Mouse (Mus musculus) lung, postnatal 14 days (tissue): ENCODE measurements around the gene Trmt10a.

Experiments
- DNase-seq: peaks from one replicate; pipeline ENCODE4 v3.0.0; 2021

Gene Trmt10a

DNA sequence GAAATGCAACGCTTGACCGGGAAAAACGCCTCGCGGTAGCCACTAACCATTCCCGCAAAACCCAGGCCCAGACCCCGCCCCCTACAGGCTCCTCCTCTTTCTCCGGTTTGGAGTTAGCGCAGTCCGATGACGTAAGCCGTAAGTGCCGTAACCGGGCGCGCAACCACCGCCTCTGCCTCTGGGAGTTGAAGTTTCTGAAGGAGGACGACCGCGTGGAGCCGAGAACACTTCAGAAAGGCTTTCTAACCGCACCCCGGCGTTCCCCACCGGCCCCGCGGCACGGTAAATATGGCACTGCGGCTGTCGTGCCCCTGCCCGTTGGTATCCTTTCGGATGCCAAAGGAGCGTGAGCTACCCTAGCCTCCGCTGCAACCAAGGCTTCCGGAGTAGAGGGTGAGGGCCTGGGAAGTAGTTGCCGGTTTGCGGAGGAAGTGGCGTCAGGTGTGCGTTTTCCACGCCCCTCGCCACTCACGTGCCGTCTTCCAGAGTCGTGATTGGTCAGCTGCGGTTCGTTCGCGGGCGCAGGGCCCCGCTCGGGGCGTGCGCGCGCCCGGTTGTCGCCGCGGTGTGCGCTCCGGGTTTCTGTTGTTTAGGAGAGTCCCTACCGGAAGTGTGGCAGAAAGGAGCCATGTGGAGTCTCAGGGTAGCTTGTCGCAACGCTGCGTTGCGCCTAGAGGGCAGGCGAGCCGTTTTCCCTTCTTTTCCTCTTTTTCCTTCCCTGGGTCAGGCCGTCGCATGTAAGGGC is at the start of gene Trmt10a:
Gene Trmt10a, plus strand, starts transcription at position 134 of the 745 bp plus-strand sequence.
- DNase-seq = peak; percentile 99

DNA sequence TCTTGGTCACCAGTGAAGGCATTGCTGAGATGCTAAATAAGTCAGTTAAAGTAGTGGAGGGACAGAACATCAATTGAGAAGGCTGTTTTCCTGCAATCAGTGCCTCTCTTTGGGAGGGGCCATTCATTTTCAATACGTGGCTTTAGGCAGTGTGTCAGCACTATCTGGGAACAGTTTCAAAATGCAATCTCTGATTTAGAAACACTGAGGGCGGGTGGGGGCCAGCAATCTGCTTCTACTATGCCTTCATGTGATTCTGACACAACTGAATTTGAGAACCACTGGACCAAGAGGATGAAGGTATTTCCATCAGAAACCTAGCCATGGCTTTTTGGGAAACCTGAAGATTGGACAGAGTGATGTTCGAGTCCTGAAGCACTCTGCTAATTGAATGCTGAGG is 47.9 kb upstream of the Trmt10a start:
- DNase-seq = no peak

DNA sequence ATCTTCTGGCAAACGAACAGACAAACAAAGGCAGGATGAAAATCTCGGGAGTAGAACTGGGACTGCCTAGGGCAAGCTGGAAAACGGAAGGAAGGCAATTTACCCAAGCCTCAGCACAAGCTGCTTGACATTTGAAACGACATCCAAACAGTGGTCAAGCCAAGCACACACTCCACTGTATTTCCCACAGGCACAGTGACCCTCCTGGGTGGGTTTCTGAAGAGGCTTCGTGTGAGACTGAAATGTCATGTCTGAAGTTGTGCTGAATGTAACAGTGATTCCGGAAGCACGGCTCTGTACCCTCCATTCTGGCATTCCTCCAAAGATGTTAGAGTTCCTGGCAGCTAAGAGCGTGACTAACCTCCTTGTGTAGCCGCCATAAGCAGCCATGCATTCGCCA is 47.5 kb upstream of the Trmt10a start:
- no peak for DNase-seq

DNA sequence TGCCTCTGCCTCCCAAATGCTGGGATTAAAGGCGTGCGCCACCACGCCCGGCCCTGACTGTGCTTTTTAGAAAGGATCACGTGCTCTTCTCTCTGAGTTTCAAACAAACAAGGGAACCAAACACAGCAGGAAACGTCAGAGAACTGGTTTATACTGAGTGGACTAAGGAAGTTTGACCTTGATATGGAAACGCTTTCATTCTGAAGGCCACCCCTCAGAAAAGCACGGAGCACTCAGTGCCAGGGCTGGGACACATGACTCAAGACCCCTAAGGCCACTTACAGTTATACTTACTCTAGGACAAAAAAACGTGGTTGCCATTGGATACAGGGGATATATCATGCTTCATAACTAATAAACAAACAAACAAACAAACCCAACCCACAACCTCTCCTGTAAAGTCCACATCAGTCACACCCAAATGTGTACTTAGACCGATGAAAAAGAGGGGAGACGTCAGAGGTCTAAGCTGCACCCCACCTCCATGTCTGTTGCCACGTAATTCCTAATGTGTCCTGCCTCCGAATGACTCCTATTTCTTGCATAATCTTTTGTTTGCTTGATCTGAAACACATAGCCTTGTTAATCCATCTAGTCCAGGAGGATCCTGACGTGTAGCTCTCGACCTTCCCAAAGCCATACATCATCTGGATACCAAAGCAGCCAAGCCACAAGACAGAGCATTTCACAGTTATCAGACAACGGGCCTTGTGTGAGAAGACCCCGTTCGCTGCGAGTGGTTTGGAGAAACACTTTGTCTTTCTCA is 46.8 kb upstream of the Trmt10a start:
- DNase-seq = no peak

DNA sequence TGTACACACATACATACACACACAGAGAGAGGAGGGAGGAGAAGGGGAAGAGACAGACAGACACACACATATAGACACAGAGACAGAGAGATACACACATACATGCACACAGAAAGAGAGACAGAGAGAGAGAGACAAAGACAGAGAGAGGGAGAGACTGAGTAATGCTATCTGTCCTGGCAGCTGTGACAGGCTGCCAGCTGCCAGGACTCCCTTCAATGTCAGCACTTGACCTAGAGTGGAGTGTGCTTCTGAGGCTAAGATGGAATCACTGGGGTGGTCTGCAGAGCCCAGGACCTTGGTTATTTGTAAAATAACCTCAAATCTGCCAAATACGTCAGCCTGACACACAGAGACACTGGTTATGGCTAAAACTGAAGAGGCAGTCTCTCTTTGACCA is 45.5 kb upstream of the Trmt10a start:
- no peak for DNase-seq

DNA sequence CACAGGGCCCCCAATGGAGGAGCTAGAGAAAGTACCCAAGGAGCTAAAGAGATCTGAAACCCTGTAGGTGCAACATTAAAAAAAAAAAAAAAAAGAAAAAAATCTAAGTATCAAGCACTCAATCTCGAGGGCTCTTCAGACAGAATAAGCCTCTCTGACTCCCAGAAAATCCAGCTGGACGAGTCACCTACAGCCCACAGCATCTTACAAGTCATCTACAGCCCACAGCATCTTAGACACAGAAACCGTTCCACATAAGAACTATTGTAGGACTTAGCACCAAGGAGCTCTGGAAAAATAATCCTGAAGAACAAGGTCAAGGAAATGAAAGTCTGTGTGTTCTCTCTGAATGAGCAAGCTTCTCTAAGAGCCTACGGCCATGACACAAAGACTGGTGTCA is 41.3 kb upstream of the Trmt10a start:
- no peak for DNase-seq

DNA sequence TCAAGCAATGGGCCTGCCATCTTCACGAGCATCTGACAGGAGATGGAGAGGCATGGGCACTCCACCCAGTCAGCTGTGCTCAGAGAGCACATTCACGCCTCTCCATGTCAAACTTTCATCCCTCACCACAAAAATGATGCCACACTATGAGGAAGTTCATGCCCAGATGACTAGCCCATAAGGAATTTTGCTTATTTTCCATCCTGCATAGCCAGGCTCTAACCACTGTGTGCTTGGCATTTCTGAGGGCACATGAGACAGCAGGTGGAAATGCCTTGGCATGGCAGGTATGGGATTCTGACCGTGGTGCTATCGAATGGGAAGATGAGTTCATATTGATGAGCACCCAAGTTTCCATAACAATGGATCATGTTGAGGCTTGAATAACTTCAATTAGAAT is 39.6 kb upstream of the Trmt10a start:
- no peak for DNase-seq

DNA sequence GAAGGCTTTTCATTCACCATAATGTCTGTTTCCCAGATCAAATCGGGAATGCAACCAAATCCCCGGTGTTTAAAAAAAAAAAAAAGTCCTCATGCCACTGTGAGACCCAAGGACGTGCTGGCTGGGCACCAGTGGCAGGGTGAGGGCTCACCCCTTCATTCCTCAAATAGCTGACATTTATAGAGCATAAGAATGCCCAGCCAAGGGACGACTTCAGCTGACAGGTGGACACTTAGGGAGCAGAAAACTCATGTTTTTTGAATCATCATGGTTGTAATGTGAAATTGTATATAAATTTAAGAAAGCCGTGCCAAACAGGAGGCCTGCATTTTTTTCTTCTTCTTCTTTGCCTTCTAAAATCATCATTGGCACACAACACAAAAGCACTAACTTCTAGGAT is 38.2 kb upstream of the Trmt10a start:
- DNase-seq = no peak

DNA sequence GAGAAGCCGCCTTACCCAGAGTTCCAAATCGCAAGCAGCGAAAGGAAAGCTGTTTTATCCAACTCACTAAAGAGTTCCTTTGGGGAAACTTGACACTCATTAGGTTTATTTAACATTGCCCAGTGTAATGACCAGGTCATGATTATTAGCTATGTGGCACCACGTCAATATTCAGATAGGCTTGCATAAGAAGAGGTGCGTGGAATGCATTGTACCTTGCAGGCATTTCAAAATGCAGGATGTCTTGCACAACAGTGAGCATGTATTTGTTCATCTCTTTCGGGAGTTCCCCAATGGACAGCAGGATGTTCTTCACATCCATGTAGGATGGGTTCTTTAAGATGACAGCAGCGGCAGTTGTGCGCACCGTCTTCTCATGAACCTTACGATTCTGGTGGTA is 36.4 kb upstream of the Trmt10a start:
- no peak for DNase-seq

DNA sequence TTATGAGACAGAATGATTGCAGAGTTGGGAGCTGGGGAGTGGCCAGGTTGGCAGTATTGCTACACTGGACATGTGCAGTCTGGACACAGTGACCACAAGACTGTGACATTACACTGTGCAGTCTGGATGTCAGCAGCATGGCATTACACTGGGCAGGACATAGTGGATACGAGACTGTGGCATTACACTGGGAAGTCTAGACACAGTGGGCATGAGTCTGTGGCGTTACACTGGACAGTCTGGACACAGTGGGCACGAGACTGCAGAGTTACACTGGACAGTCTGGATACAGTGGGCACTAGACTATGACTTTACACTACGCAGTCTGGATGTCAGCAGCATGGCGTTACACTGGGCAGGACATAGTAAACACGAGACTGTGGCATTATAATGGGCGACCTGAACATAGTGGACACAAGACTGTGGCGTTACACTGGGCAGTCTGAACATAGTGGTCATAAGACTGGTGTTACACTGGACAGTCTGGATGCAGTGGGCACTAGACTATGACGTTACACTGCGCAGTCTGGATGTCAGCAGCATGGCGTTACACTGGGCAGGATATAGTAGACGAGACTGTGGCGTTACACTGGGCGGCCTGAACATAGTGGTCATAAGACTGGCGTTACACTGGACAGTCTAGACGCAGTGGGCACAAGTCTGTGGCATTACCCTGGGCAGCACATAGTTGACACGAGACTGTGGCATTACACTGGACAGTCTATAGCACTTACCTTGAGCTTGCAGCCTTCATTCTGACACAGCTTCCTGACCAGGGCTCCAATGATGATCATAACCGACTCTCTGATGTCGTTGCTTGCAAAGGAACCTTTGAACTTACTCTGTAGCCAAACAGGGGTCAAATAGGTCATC is 32.1 kb upstream of the Trmt10a start:
- no peak for DNase-seq

DNA sequence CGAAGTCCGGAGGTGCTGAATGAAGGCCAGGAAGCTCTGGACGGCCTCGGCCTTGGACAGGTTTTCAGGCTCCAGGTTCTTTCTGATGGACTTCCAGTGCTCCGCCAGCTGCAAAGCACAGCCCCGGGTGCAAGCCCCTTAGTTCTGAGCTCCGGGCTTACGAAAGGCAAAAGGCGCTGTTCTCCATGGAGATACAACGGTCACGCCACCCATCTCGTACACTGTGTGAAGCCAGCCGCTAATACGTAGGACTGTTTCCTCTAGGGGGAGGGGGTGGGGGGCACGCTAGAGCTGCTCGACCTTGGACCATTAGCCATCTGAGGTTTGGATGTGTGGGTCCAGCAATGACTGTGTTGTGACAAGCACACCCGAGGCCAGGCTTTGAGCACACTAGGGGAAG is 29.1 kb upstream of the Trmt10a start:
- no peak for DNase-seq

DNA sequence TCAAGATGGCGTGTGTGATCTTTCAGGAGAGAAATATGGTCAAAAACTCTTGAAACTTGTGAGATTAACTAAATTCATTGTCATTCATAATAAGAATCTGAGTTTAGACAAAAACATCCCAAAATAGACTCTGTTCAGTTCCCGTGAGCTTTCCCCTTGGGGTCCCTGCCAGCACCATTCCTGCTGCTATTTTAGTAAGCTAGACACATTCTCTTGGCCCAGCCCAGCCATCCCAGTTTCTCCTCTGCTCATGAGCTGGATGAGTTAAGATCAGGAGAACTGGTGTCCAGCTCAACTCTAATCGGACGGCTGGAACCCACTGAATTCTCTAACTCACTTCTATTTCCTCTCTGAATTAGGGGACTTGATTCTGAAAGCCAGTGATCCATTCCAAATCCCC is 26.4 kb upstream of the Trmt10a start:
- DNase-seq = no peak

DNA sequence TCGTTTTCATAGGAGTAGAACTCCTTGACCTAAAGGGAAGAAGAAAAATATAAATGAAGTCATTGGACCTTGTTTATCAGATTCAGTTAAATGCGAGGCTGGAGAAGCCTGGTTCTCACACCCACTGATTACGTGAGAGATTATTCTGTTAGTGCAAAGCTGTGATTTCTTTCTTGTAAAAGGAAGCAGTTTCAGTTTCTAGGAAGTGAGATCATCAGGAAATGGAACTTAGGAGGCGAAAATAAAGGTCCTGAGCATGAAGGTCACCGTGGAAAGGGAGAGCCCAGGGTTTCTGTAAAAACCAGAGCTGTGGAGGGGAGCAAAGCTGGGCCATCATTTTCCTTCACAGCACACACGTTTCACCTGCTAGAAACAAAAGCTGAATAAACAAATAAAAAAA is 24.9 kb upstream of the Trmt10a start:
- no peak for DNase-seq

DNA sequence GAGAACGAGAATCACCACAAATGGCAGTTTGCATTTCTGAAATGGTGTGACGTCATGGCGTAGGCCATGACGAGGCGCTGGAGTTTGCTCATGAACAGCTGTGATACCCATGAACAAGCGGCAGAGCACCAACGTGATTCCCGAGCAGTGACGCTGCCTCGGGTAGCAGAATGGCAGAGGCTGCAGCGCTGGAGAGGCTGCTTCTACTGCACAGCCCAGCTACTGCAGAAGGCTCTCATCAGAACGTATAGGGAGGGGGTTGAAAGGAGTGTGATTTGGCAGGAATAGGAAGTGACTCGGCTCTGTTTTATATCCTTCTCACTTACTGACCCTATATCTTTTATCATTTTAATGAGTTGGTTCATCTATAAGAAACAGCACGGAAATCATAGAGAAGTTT is 24.4 kb upstream of the Trmt10a start:
- no peak for DNase-seq

DNA sequence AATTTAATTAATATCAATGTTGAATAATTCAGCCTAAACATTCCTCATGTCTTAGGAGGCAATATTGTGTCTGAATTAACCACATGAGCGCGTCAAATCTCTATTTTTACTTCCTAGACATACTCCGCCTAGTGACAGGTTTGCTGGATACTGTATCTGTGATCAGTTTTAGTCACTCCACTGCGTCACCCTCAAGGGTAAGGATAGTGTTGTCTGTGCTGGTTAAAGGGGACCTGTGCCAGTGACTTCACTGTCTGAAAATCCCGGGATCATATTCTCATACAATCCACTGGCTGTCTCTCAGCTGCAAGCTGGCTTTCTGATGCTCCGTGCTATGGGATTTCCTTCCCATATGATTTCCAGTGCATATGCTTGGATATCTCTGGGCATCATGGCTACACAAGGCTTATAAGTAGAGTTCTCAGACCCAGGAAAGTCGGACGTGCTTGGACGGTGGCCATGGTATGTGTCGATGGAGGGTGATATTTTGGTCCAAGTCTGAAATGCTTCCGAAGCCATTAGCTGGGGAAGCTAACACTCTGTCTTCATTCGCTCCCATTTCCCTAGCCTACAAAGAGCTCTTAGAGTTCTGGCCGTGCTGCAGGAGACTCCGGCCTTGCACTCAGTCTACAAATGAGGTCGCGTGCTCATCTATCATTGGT is 23.7 kb upstream of the Trmt10a start:
- no peak for DNase-seq

DNA sequence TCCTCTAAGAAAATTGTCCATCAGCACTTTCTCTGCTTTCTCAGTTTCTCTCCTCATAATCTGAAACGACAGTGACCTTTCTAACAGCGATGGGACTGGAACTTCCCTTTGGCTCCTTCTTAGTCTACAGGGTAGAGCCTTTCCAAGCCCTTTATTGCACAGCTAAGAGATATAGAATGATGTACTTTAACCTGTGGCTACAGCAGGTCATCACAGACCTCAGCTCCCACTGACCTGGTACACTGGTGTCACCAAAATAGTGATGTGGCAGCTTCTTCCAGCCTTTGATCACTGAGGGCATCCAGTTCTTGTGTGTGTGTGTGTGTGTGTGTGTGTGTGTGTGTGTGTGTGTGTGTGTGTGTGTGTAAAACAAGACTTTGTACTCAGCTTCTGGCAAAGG is 21.8 kb upstream of the Trmt10a start:
- no peak for DNase-seq

DNA sequence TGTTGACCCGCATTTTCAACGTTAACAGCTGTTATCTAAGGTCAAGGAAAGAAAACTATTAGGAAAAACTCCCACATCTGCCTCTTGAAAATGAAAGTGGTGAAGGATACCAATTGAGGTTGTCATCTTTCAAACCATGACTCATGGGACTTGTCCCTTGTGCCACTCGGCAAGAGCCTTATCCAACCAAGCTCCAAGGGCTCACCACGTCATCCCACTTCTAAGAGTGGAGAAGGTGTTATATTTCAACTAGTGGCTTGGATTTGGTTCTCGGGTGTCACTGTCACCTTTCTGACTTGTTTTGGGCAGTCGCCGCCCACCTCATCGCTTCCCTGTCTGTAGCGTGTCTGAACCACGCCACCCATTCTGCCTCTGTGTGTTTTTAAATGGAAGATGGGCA is 19.4 kb upstream of the Trmt10a start:
- DNase-seq = no peak

DNA sequence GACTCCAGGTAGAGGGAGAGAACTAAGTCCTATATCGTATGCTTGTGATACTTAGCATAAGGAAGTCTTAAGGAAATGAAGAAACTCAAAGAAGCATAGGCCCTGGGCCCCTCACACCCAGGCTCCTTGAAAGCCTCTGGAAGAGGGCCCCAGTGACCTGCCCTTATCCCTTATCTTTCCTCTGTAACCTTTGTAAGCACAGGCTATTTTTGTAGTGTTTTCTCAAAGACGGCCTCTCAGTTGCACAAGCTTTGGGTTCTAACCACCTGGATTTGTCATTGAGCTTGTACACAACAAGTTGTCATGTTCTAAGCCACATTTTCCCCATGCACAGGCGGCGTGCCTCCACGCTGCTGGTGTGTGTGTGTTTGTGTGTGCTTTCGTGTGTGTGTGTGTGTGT is 14.1 kb upstream of the Trmt10a start:
- no peak for DNase-seq

DNA sequence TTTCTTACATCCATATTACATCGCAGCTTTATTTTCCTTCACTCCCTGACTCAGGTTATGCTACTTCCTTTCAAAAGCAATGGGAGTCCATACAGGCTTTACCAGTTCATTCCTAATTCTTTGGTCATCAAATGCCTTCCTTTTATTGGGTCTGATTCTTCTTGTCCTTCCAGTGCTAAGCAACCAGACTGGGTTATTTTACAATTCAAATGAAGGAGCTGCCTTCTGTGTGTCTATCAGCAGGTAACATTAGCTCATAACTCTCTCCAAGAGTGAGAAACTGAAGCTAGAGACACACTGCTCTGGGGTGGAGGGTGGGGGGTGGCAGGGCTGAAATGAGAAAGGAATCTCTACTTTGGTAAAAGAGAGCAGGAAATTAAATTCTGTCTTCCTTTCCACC is 12.6 kb upstream of the Trmt10a start:
- no peak for DNase-seq

DNA sequence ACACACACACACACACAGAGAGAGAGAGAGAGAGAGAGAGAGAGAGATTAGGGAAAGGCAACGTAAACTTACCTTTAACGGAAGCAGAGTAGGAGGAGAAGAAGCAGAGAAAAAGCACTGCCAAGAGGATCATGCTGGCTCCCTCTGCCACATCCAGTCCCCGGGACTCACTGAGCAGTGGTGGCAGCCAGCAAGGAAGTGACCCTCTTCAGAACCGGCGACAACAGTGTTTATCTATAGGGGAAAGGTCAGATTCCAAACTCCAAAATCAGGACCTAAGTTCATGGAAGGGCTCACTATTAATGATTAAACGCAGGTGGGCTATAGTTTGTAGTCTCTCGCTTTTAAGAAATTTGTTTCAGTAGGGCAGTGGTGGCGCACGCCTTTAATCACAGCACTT is 12.1 kb upstream of the Trmt10a start:
- no peak for DNase-seq

DNA sequence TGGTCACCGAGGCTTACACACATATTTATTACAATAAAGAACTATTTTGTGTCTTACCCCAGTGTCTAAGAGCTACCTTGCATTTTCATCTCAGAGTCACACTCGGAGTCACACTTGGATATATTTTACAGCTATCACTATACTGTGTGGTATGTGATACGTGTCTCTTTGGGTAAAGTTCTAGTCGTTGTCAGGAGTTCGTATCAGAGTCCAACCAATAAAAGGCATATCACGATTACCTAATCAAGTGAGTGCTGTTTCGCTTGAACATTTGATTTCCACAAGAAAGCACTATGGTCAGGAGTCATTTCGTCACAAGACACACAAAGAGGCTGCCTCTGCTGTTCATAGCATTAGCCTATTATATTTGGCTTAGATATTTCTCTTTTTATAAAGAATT is 9.8 kb upstream of the Trmt10a start:
- DNase-seq = no peak

DNA sequence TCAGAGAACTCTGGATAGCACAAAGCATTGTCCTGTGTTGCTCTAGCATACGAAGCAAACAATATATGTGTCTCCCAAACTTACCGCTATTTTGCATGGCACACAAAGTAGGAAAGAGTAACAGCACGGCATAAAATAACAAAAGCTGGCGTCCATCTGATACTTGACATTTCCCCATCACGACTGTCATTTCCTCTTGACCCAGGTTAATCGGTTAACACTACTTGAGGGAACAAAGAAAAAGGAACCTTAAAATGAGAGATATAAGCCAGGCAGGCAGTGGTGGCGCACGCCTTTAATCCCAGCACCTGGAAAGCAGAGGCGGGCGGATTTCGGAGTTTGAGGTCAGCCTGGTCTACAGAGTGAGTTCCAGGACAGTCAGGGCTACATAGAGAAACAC is 9.3 kb upstream of the Trmt10a start:
- no peak for DNase-seq

DNA sequence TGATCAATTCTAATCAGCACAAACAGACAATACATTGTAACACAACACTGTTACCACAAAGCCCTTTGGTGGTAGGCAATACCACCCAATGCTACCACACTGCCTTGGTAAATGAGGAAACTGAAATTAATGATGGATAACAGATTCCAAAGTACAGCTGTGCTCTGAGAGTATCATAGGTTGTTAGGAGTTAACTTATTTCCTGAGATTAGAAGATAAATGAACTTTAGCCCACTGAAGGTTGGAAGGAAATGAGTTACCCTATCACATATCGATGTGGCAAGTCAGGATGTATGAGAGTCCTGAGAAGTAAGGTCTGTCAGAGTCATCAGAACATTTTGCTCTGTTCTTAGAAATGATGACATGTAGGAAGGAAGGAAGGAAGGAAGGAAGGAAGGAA is 8.7 kb upstream of the Trmt10a start:
- no peak for DNase-seq
